Comparison of ENCODE assay signal across 8 mouse cellular contexts in genomic region chr2:93013415-93014092, GRCm38 (mm10). TPM values are rescaled to one million over a fixed set of nuclear protein-coding genes. Genes with fewer than 3 reads are reported as not detected.
DNase-seq lines count a peak whose midpoint lies in the region; ATAC-seq and TF ChIP-seq lines count a peak whose summit lies in the region.

No protein-coding gene starts in this region.

- no peak overlapping the region for H3K9ac ChIP-seq in hindbrain, embryonic 14.5 days
- peak overlapping the region; percentile 62 for H3K9ac ChIP-seq in liver, embryonic 14.5 days (replicated peaks)

- H3K9me3 ChIP-seq in E14TG2a.4 (ENCODE audit: low read length), result no peaks in the 10 kb centered on the region; the same call in 1 of the 2 replicates
- no peaks in the 10 kb centered on the region for H3K9me3 ChIP-seq in hindbrain, embryonic 14.5 days (ENCODE audit: control insufficient read depth, low read length)
- no peaks in the 10 kb centered on the region for H3K9me3 ChIP-seq in liver, embryonic 14.5 days (ENCODE audit: control insufficient read depth, low read length)

- DNase-seq in Patski (ENCODE audit: low read depth, low spot score), result peak; percentile 15
- no peak for DNase-seq in hindbrain, embryonic 14.5 days (ENCODE audit: low spot score)
- DNase-seq in liver, embryonic 14.5 days (ENCODE audit: low read depth in 3 of 3, low spot score in 3 of 3), result no peak
- no peak for DNase-seq in ovary, postnatal 36 days (ENCODE audit: low spot score)
- DNase-seq in ovary, postnatal 10 days (ENCODE audit: low spot score), result no peak
- no peak for DNase-seq in left cerebral cortex, adult 11 months (ENCODE audit: low spot score)
- no peak for DNase-seq in urinary bladder, postnatal 36 days (ENCODE audit: low spot score in 2 of 2)

- H3K4me1 ChIP-seq in E14TG2a.4 (replicated peaks; ENCODE audit: low read depth, low read length), result peaks cover 18% of the 10 kb centered on the region
- peaks cover 18% of the 10 kb centered on the region for H3K4me1 ChIP-seq in hindbrain, embryonic 14.5 days (replicated peaks; ENCODE audit: control insufficient read depth, insufficient read depth, low read length)
- peaks cover 16 to 19% of the 10 kb centered on the region in 2 experiments for H3K4me1 ChIP-seq in liver, embryonic 14.5 days (replicated peaks; ENCODE audit: control insufficient read depth in 2 of 2, insufficient read depth in 2 of 2, low read length in 1 of 2)

- no peak overlapping the region for H3K27ac ChIP-seq in hindbrain, embryonic 14.5 days
- no peak overlapping the region for H3K27ac ChIP-seq in liver, embryonic 14.5 days

- 0 out of 2 replicates have a peak overlapping the region, but pooled peaks have one; percentile 97 for H3K4me2 ChIP-seq in hindbrain, embryonic 14.5 days (replicated peaks)
- H3K4me2 ChIP-seq in liver, embryonic 14.5 days (ENCODE audit: low read depth), result peak overlapping the region; percentile 92

- no peak for TF ChIP-seq CTCF in E14TG2a.4 (conservative IDR thresholded peaks at IDR 0.05; ENCODE audit: low read length)
- no peak for TF ChIP-seq CTCF in Patski (IDR thresholded peaks at IDR 0.05)
- no peak for TF ChIP-seq CTCF in liver, embryonic 14.5 days (IDR thresholded peaks at IDR 0.05; ENCODE audit: low read depth)

- ATAC-seq in Patski, result peak; percentile 1
- no peak for ATAC-seq in hindbrain, embryonic 14.5 days (ENCODE audit: low FRiP score)
- ATAC-seq in liver, embryonic 14.5 days (ENCODE audit: insufficient read depth), result 0 out of 2 replicates have a peak, but pooled peaks have one; percentile 15

- H3K36me3 ChIP-seq in E14TG2a.4 (ENCODE audit: insufficient read depth, low read length), result no peaks in the 10 kb centered on the region
- peaks cover 9% of the 10 kb centered on the region for H3K36me3 ChIP-seq in hindbrain, embryonic 14.5 days (replicated peaks; ENCODE audit: control insufficient read depth, insufficient read depth)
- no peaks in the 10 kb centered on the region for H3K36me3 ChIP-seq in liver, embryonic 14.5 days (replicated peaks; ENCODE audit: control insufficient read depth, insufficient read depth, low read depth)

- no peak for TF ChIP-seq EP300 in liver, embryonic 14.5 days (IDR thresholded peaks at IDR 0.05; ENCODE audit: low read depth)

- POLR2A ChIA-PET in Patski (lab: Charles Lee), result no interaction called here

- CTCF ChIA-PET in Patski (lab: Charles Lee), result no interaction called here

- in situ Hi-C loops in Patski (cut with MboI; ENCODE audit: low pct_unique_long_range_greater_than_20kb), result no loop called here

- WGBS in hindbrain, embryonic 14.5 days, result 62% methylated on average over 8 of the region's 8 CpGs
- WGBS in liver, embryonic 14.5 days (ENCODE audit: insufficient replicate concordance), result 58% methylated on average over 8 of the region's 8 CpGs

- peaks cover 65% of the 10 kb centered on the region for H3K27me3 ChIP-seq in E14TG2a.4 (ENCODE audit: insufficient read depth, low read length)
- no peaks in the 10 kb centered on the region for H3K27me3 ChIP-seq in Patski
- H3K27me3 ChIP-seq in hindbrain, embryonic 14.5 days (ENCODE audit: control insufficient read depth, insufficient read depth, low read length), result no peaks in the 10 kb centered on the region
- H3K27me3 ChIP-seq in liver, embryonic 14.5 days (ENCODE audit: control insufficient read depth, insufficient read depth, low read length), result peaks cover 3% of the 10 kb centered on the region; the same call in 1 of the 2 replicates

- H3K4me3 ChIP-seq in E14TG2a.4 (replicated peaks; ENCODE audit: low read length), result peak overlapping the region; percentile 80
- H3K4me3 ChIP-seq in hindbrain, embryonic 14.5 days (replicated peaks; ENCODE audit: low read length), result no peak overlapping the region
- H3K4me3 ChIP-seq in liver, embryonic 14.5 days (ENCODE audit: insufficient read depth in 1 of 2, low read depth in 2 of 2, low read length in 2 of 2), result peak overlapping the region; percentile 49 to 66

RNA-seq across cellular contexts. Expression of gene Prdm11, which starts 32.4 kb away (rescaled TPM):
- 4.8 TPM for polyA plus RNA-seq in Patski (2021)
- 1.8 and 2.5 TPM in 2 replicates for polyA plus RNA-seq in hindbrain, embryonic 14.5 days (2014; fragmentation: Nextera tagmentation; extraction: Ambion mirVana)
- polyA plus RNA-seq in liver, embryonic 14.5 days (2012; rRNA removed), result 3.7 and 3.8 TPM in 2 replicates
- polyA plus RNA-seq in liver, embryonic 14.5 days (2014; fragmentation: Nextera tagmentation; extraction: Ambion mirVana), result 1.4 and 1.8 TPM in 2 replicates
